Mouse (Mus musculus) left cerebral cortex, adult 2 months (tissue): ENCODE measurements around the gene Rem2. TPM values are rescaled to one million over a fixed set of nuclear protein-coding genes. Genes with fewer than 3 reads are reported as not detected.

Experiments used
- DNase-seq, 2 experiments: peaks; one replicate each; pipeline ENCODE4 v3.0.0; 2021 to 2022; ENCODE audit warnings: low spot score in 2 of 2, mixed read lengths in 1 of 2; ENCODE audit errors: extremely low spot score in 1 of 2
- H3K27ac ChIP-seq: fragments of 200-600 bp; 2 replicates; pipeline ENCODE4 v1.8.1; 2022
- H3K4me3 ChIP-seq: fragments of 200-600 bp; 2 replicates; pipeline ENCODE4 v1.8.1; 2022
- CTCF ChIP-seq: fragments of 200-600 bp; IDR thresholded peaks from 2 replicates; pipeline ENCODE4 v1.8.1; 2022; ENCODE audit warnings: antibody characterized with exemption, mild to moderate bottlenecking, moderate library complexity
- intact Hi-C: fragments of 180-260 bp; cut with DNase I; formaldehyde crosslinking; loops from one replicate; pipeline ENCODE4 v1.15.1; 2025
- total RNA-seq, 2 experiments: library from RNA; stranded (reverse); gene quantifications; 2 replicates each; pipeline ENCODE4 v1.2.3; 2021

Gene Rem2
- total RNA-seq, 2 experiments from 2014 or later, result 3.2 to 7.2 TPM

DNA sequence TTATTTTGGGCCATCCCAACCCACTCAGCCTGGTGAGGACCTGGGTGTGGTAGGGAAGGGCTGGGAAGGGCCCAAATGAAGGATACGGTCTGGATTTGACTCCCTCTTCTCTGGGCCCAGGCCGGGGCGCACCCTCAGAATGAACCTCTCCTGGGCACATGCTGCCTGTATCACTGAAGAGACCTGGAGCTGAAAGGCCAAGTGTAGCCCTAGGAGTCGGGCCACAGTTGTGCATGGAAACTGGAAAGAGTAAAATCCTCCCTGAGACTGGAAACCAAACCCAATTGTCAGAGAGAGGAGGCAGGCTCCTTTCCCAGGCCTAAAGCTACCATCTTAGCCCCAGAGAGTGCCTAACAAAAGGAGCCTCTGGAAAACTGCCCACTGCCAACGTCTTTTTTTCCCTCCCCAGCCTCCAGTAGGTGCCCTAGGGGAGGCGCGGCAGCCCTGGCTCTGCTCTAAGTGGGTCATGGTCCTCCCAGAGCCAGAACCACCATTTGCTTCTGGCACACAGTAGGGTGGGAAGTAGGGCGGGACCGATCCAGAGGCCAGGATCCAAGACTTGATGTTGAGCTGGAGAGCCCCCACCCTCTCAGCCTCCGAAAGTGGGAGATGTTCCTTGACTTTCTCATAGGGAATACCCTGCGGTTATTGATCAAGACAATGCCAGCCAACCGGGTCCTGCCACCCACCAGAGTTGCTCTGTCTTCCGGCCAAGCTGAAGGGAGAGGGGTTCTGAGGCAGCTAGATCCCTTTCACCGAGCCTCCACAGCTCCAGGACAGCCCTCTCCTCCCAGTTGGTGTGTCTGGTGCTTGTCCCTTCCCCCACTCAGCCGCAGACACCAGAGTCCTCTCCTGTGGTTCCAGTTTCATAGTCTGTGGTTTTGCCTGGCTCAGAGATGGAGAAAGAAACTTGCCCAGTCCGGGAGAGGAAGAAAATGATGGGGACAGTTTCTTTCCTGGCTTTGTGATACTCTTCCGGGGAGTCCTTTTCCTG is 42.8 kb upstream of the Rem2 start:
- peak in 1 of 2 experiments; percentile 42 for DNase-seq

GRCm38 (mm10) chr14:54433941-54434531 is 41.9 kb upstream of the Rem2 start:
- no peak for TF ChIP-seq CTCF
- intact Hi-C loops, result no loop called here
- no peak for DNase-seq
- no peak overlapping the region for H3K4me3 ChIP-seq
- H3K27ac ChIP-seq, result no peak overlapping the region; the same call in 1 of the 2 replicates

More for the DNA sequence above, 42.8 kb upstream of the Rem2 start:
- Histone ChIP-seq H3K4me3 (peak overlapping the region; percentile 47), H3K27ac (peak overlapping the region; percentile 6; the same call in 1 of the 2 replicates)
- TF ChIP-seq CTCF, result no peak
- intact Hi-C loops, result no loop called here

DNA sequence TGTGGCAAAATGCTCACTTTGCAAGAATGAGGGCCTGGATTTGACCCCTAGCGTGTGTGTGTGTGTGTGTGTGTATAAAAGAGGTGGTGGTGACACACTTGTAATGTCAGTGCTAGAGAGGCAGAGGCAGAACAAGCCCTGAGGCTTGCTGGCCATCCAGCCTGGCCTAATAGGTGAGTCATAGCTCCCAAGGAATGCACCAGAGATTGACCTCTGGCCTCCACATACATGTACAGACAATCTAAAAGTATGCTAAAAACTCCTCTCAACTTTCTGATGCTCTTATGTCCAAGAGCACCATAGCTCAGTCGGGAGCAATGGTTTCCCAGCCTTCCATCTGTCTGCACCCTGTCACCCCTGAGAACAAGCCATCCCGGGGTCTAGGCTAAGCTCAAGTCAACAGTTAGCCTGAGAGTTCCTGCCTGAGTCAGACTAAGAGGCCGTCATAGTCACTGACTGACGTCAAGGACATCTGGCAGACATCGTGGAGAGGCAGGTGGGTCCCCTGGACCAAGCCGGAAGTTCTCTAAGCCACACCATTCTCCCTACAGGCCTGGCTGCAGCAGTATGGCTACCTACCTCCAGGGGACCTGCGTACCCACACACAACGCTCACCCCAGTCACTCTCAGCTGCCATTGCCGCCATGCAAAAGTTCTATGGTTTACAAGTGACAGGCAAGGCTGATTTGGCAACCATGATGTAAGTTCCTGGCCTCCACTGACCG is 40.5 kb upstream of the Rem2 start:
- no peak for DNase-seq
- Histone ChIP-seq H3K27ac (no peak overlapping the region), H3K4me3 (no peak overlapping the region)
- intact Hi-C loops, result no loop called here
- no peak for TF ChIP-seq CTCF

DNA sequence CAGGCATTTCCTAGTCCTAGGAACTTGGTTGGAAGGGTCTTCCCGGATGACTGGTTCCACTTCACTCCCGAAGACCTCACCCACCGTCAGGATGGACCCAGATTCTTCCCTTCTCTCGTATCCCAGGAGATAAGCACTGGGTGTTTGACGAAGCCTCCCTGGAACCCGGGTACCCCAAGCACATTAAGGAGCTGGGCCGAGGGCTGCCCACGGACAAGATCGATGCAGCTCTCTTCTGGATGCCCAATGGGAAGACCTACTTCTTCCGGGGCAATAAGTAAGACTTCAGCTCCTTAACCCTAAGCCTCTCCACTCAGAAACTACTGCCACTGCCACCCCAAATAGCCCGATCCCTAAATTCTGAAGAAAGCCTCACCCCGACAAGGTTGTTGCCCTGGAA is 36.7 kb upstream of the Rem2 start:
- no peak for DNase-seq
- intact Hi-C loops, result no loop called here
- H3K4me3 ChIP-seq, result no peak overlapping the region
- no peak for TF ChIP-seq CTCF
- no peak overlapping the region for H3K27ac ChIP-seq

- intact Hi-C loops, result no loop called here
- Histone ChIP-seq H3K4me3 (no peak overlapping the region), H3K27ac (no peak overlapping the region)
- no peak for DNase-seq
- TF ChIP-seq CTCF, result no peak
Observed at GRCm38 (mm10) chr14:54439610-54440009, 36.3 kb upstream of the Rem2 start.

GRCm38 (mm10) chr14:54440538-54440937 is 35.4 kb upstream of the Rem2 start:
- Histone ChIP-seq H3K4me3 (no peak overlapping the region), H3K27ac (no peak overlapping the region)
- no peak for DNase-seq
- intact Hi-C loops, result no loop called here
- no peak for TF ChIP-seq CTCF

DNA sequence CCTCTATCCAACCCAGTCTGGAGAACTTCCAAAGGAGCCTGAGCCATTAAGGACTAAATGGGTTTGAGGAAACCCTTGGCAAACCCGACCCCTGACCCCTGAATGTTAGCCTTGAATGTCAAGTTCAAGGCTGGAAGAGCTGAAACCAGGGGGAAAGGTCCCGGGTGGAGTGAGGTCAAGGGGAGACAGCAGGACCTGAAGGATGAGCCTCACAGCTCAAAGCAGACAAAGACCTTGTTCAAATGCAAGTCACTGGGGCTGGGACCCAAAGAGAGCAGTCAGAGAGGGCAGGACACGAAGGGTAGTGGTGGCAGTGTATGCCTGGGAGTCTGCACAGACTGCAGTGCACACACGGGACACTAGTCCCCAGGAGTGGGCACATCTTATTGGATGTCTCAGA is 34.5 kb upstream of the Rem2 start:
- no peak overlapping the region for H3K4me3 ChIP-seq
- H3K27ac ChIP-seq, result no peak overlapping the region
- no peak for TF ChIP-seq CTCF
- intact Hi-C loops, result no loop called here
- DNase-seq, result no peak

DNA sequence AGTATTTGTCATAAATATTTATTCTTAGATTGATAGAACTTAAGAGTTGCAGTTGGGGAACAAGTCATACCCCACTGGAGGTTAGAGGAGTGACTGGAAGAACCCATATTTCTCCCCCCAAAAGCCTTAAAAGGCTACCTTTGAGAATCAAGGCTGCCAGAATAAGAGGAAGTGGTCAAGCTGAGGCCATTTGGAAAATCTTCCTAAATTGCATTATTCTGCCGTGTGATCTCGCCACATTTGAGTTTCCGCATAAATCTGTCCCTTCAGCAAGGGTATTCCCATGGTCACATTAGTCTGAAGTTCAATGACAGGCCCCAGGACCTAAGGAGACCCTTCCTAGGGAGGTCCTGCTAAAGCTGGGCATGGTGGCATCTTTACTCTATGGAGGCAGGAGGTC is 33.4 kb upstream of the Rem2 start:
- H3K27ac ChIP-seq, result no peak overlapping the region
- no peak overlapping the region for H3K4me3 ChIP-seq
- TF ChIP-seq CTCF, result no peak
- intact Hi-C loops, result no loop called here
- DNase-seq, result no peak

DNA sequence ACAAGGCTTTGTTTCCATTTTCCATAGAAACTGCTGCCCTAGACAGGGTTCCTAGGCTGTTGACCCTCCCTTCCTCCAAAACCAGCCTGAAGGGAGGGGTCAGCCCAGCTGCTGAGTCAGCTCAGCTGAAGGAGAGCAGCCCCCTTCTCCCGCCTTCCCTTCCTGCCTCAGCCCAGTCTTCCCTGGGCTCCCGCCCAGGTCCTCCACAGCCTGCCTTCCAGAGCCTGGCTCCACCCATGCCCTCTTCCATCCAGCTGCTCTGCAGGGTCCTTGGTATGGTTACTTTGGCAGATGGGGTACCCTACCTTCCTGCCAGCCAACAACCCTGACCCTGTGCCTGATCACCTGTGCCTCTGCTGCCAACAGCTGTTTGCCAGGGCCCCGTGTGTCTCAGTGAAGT is 32.7 kb upstream of the Rem2 start:
- TF ChIP-seq CTCF, result no peak
- no peak for DNase-seq
- Histone ChIP-seq H3K4me3 (no peak overlapping the region), H3K27ac (no peak overlapping the region)
- intact Hi-C loops, result no loop called here

GRCm38 (mm10) chr14:54443712-54444618 is 31.9 kb upstream of the Rem2 start:
- no peak for DNase-seq
- Histone ChIP-seq H3K4me3 (no peak overlapping the region), H3K27ac (no peak overlapping the region)
- intact Hi-C loops, result no loop called here
- TF ChIP-seq CTCF, result no peak

- H3K27ac ChIP-seq, result no peak overlapping the region
- no peak for DNase-seq
- intact Hi-C loops, result no loop called here
- H3K4me3 ChIP-seq, result no peak overlapping the region
- no peak for TF ChIP-seq CTCF
Observed at GRCm38 (mm10) chr14:54445476-54445875, 30.4 kb upstream of the Rem2 start.
